Mouse (Mus musculus) Patski (cell line): ENCODE data around the gene Gm16181. TPM values are rescaled to one million over a fixed set of nuclear protein-coding genes. Genes with fewer than 3 reads are reported as not detected.

Experiments
- ATAC-seq: fragments of 100-300 bp; one replicate; pipeline ENCODE4 v1.8.0; 2021
- CTCF ChIA-PET: fragments of 350-600 bp; sonication (Branson Sonifier 250); formaldehyde crosslinking; loops from one replicate; lab custom pipeline; 2022; ENCODE audit warnings: inconsistent platforms; lab: Charles Lee
- POLR2A ChIA-PET: fragments of 350-600 bp; sonication (Branson Sonifier 250); formaldehyde crosslinking; loops from one replicate; lab custom pipeline; 2022; ENCODE audit warnings: antibody characterized with exemption, inconsistent platforms; lab: Charles Lee
- DNase-seq: peaks from one replicate; pipeline ENCODE4 v3.0.0-alpha.2; 2011; ENCODE audit warnings: low read depth, low spot score
- H3K27me3 ChIP-seq: fragments of 371-371 bp; one replicate; pipeline ENCODE4 v1.5.1; 2021
- CTCF ChIP-seq: fragments of 100-300 bp; IDR thresholded peaks from one replicate; pipeline ENCODE4 v1.5.1; 2021
- in situ Hi-C: fragments of 300-500 bp; cut with MboI; formaldehyde crosslinking; loops from 3 replicates; pipeline ENCODE4 v1.11.1; 2018; ENCODE audit warnings: low pct_unique_long_range_greater_than_20kb, mixed read lengths
- polyA plus RNA-seq: library from polyadenylated mRNA; unstranded; gene quantifications from one replicate; pipeline ENCODE4 v1.2.3, GENCODE M21; 2021

Gm16181 gene
- polyA plus RNA-seq, 1 experiment from 2014 or later: 0.54 TPM

GRCm38 (mm10) chr17:35245731-35246623 lies 25.3 kb downstream of the Gm16181 start:
- in situ Hi-C loops: loop anchor here (10.0 kb wide), 1 partner anchor 401 kb away; no protein-coding TSS in a partner anchor
- ChIA-PET POLR2A (interaction anchor here (0.7 to 1.1 kb wide), 4 partner anchors 8 to 34 kb away, joined by 3 to 5 read pairs (median 3); no protein-coding TSS in a partner anchor), CTCF (interaction anchor here (0.8 to 7.8 kb wide), 6 partner anchors 11 to 82 kb away, joined by 3 to 58 read pairs (median 5); partner anchors contain the start of gene Atp6v1g2)

GRCm38 (mm10) chr17:35247144-35247543 lies 26.5 kb downstream of the Gm16181 start:
- no peak for TF ChIP-seq CTCF
- DNase-seq (no peak), ATAC-seq (no peak)
- POLR2A ChIA-PET: no interaction called here
- no peaks in the 10 kb centered on the region for H3K27me3 ChIP-seq
- in situ Hi-C loops: loop anchor here (10.0 kb wide), 1 partner anchor 402 kb away; no protein-coding TSS in a partner anchor
- CTCF ChIA-PET: interaction anchor here (1.8 to 7.8 kb wide), 2 partner anchors 10 to 83 kb away, joined by 6 to 58 read pairs; no protein-coding TSS in a partner anchor

More at GRCm38 (mm10) chr17:35245731-35246623, 25.3 kb downstream of the Gm16181 start:
- DNase-seq (no peak), ATAC-seq (no peak)
- H3K27me3 ChIP-seq: no peaks in the 10 kb centered on the region
- no peak for TF ChIP-seq CTCF

DNA sequence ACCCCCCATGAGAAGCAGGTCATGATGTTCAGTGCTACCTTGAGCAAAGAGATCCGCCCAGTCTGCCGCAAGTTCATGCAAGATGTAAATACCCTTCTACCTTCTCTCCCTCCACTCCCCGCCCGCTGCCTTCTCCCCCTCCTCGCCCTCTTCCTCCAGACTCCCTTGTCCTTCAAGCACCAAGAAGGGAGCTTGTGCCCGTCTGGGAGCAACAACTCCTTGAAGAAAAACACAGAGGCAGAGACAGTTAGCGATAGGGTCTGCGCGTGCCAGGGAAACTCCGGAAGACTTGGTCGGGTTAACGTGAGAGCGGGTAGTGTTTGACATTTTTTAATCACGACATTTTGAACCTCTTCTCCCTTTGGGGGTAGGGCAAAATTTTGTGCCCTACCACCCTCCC lies 28.4 kb downstream of the Gm16181 start:
- H3K27me3 ChIP-seq: no peaks in the 10 kb centered on the region
- in situ Hi-C loops: loop anchor here (10.0 kb wide), 1 partner anchor 404 kb away; no protein-coding TSS in a partner anchor
- CTCF ChIA-PET: no interaction called here

GRCm38 (mm10) chr17:35249451-35250197 lies 29.0 kb downstream of the Gm16181 start:
- DNase-seq (no peak), ATAC-seq (no peak)
- CTCF ChIA-PET: no interaction called here
- POLR2A ChIA-PET: interaction anchor here (4.5 kb wide), 1 partner anchor 8 kb away, joined by 21 read pairs; the partner anchor contains the start of gene Ddx39b
- H3K27me3 ChIP-seq: no peaks in the 10 kb centered on the region
- TF ChIP-seq CTCF: no peak
- in situ Hi-C loops: loop anchor here (10.0 kb wide), 1 partner anchor 405 kb away; no protein-coding TSS in a partner anchor

More for the DNA sequence above, 28.4 kb downstream of the Gm16181 start:
- TF ChIP-seq CTCF: no peak
- DNase-seq (no peak), ATAC-seq (no peak)
- POLR2A ChIA-PET: no interaction called here

DNA sequence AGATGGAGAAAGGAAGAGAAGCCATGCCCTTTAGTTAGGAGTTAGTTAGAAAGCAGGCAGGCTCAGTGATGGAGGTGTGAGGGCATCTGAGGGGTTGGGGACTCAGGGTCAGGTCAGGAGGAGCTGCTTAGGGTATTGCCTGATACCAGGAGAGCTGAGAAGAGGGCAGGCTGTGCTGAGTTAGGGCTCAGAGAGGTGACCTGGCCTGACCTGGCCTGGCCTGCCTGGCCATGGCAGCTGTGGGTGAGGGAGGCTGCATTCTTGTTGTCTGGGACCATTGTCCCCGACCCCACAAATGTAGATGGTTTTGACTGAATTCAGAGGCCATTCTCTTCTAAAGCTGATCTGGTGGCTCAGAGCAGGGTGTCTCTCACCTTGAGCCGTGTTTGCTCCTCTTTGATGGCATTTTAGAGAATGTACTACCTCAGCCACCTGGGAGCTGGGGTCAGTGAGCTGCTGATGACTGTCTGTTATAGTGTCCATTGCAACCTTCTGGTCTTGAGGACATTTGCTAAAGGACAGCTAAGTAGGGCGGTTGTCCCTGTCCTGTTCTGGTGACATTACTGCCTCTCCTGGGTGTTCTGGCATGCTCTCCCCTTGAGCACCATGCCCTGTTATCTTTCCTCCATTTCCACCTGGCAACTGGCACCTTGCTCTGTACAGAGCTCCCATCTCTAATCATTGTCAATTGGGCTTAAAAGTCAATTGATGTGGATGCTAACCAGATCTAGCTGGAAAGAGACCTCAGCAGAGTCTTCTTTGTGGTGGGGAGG lies 29.9 kb downstream of the Gm16181 start:
- ChIA-PET CTCF (no interaction called here), POLR2A (interaction anchor here (4.5 kb wide), 1 partner anchor 9 kb away, joined by 21 read pairs; the partner anchor contains the start of gene Ddx39b)
- ATAC-seq (no peak), DNase-seq (no peak)
- H3K27me3 ChIP-seq: no peaks in the 10 kb centered on the region
- in situ Hi-C loops: no loop called here
- no peak for TF ChIP-seq CTCF

DNA sequence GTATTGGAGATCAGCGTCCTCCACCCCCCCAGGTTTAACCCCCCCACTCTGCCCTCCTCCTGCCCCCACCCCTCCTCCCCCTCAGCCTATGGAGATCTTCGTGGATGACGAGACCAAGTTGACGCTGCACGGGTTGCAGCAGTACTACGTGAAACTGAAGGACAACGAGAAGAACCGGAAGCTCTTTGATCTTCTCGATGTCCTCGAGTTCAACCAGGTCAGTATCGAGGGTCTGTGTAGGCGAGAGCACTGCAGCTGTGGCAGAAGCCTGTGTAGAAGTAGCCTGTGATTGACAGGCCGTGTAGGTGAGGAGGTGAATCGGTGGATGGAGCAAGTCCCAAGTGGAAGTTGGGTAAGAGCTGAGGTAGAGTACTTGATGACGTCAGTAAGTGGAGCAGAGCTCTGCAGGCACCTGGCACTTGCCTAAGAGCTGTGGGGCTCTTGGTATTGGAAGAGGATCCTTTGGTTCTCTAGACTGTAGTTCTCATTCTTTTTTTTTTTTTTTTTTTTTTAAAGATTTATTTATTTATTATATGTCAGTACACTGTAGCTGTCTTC lies 30.6 kb downstream of the Gm16181 start:
- CTCF ChIA-PET: interaction anchor here (0.8 kb wide), 1 partner anchor 18 kb away, joined by 3 read pairs; no protein-coding TSS in a partner anchor
- ATAC-seq (no peak), DNase-seq (no peak)
- POLR2A ChIA-PET: interaction anchor here (4.5 kb wide), 1 partner anchor 10 kb away, joined by 21 read pairs; the partner anchor contains the start of gene Ddx39b
- TF ChIP-seq CTCF: no peak
- no peaks in the 10 kb centered on the region for H3K27me3 ChIP-seq
- in situ Hi-C loops: no loop called here

DNA sequence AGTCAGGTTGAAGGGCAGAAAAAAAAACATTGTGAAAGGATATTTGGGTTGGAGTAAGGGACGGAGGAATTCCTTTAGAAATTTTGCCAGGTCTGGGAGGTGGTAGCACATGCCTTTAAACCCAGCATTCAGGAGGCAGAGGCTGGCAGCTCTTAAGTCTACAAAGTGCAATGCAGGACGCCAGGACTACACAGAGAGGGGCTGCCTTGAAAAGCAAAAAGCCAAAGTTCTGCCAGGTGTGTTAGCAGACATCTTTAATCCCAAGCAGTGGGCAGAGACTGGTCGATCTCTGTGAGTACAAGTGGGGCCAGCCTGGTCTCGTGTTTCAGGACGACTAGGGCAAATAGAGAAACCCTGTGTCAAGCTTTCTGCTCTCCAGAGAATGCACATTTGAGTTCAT lies 31.3 kb downstream of the Gm16181 start:
- DNase-seq (no peak), ATAC-seq (no peak)
- H3K27me3 ChIP-seq: no peaks in the 10 kb centered on the region
- TF ChIP-seq CTCF: no peak
- ChIA-PET POLR2A (interaction anchor here (4.5 kb wide), 1 partner anchor 11 kb away, joined by 21 read pairs; the partner anchor contains the start of gene Ddx39b), CTCF (interaction anchor here (0.8 kb wide), 1 partner anchor 18 kb away, joined by 3 read pairs; no protein-coding TSS in a partner anchor)
- in situ Hi-C loops: no loop called here

DNA sequence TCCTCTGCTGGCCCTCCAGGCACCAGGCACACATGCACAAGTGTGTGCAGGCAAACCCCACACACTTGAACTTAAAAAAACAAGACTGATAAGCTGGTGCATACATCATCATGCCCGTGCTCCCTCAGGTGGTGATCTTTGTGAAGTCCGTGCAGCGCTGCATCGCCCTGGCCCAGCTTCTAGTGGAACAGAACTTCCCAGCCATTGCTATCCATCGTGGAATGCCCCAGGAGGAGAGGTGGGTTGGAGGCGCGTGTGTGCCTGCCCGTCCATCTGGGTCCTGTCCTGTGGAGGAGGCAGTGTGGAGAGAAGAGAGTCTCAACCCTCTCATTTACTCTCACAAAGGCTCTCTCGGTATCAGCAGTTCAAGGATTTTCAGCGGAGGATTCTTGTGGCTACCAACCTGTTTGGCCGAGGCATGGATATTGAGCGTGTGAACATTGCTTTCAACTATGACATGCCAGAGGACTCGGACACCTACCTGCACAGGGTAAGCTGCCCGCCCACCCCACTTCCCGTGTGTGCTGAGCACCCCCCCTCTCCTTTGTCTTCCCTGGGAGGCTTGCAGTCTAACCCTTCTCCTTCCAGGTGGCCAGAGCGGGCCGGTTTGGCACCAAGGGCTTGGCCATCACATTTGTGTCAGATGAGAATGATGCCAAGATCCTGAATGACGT lies 32.1 kb downstream of the Gm16181 start:
- no peaks in the 10 kb centered on the region for H3K27me3 ChIP-seq
- DNase-seq (no peak), ATAC-seq (no peak)
- POLR2A ChIA-PET: interaction anchor here (1.0 to 4.5 kb wide), 2 partner anchors 12 to 39 kb away, joined by 3 to 21 read pairs; partner anchors contain the start of gene Ddx39b
- CTCF ChIA-PET: no interaction called here
- no peak for TF ChIP-seq CTCF
- in situ Hi-C loops: no loop called here
